Comparison of ENCODE assay signal across 8 mouse cellular contexts in genomic region chr12:85486766-85487069, GRCm38 (mm10). TPM values are rescaled to one million over a fixed set of nuclear protein-coding genes. Genes with fewer than 3 reads are reported as not detected.
A peak's percentile ranks its signal among the peaks of the same experiment; 100 is the strongest.
DNase-seq lines count a peak whose midpoint lies in the region; ATAC-seq and TF ChIP-seq lines count a peak whose summit lies in the region.

No protein-coding gene starts in this region.

- no peak for TF ChIP-seq RAD21 in CH12.LX (IDR thresholded peaks at IDR 0.05; ENCODE audit: low read depth, low read length)

- H3K36me3 ChIP-seq in CH12.LX (replicated peaks in 1 of 2; ENCODE audit: control insufficient read depth in 1 of 2, insufficient read depth in 1 of 2, low read length in 1 of 2), result no peaks in the 10 kb centered on the region
- no peaks in the 10 kb centered on the region for H3K36me3 ChIP-seq in embryonic facial prominence, embryonic 15.5 days
- H3K36me3 ChIP-seq in intestine, embryonic 16.5 days (ENCODE audit: control insufficient read depth, insufficient read depth, low read length), result no peaks in the 10 kb centered on the region
- no peaks in the 10 kb centered on the region for H3K36me3 ChIP-seq in stomach, embryonic 16.5 days (ENCODE audit: control insufficient read depth, insufficient read depth, low read length)

- H3K27me3 ChIP-seq in CH12.LX (replicated peaks), result peaks cover 22% of the 10 kb centered on the region
- H3K27me3 ChIP-seq in embryonic facial prominence, embryonic 15.5 days, result no peaks in the 10 kb centered on the region
- H3K27me3 ChIP-seq in intestine, embryonic 16.5 days (replicated peaks; ENCODE audit: control insufficient read depth, insufficient read depth, low read length), result no peaks in the 10 kb centered on the region
- H3K27me3 ChIP-seq in stomach, embryonic 16.5 days (ENCODE audit: control insufficient read depth, insufficient read depth, low read length), result no peaks in the 10 kb centered on the region

- no peaks in the 10 kb centered on the region for H3K9me3 ChIP-seq in CH12.LX (replicated peaks; ENCODE audit: low read length)
- no peaks in the 10 kb centered on the region for H3K9me3 ChIP-seq in embryonic facial prominence, embryonic 15.5 days (replicated peaks)
- H3K9me3 ChIP-seq in intestine, embryonic 16.5 days (ENCODE audit: control insufficient read depth, low read length), result no peaks in the 10 kb centered on the region
- H3K9me3 ChIP-seq in stomach, embryonic 16.5 days (replicated peaks; ENCODE audit: control insufficient read depth, low read length), result no peaks in the 10 kb centered on the region

- H3K4me2 ChIP-seq in CH12.LX (ENCODE audit: insufficient read depth, low read depth, poor library complexity, severe bottlenecking), result peak overlapping the region; percentile 90
- peak overlapping the region; percentile 83 for H3K4me2 ChIP-seq in embryonic facial prominence, embryonic 15.5 days (replicated peaks)
- peak overlapping the region; percentile 92 for H3K4me2 ChIP-seq in intestine, embryonic 16.5 days (ENCODE audit: low read depth, low read length)
- H3K4me2 ChIP-seq in stomach, embryonic 16.5 days (ENCODE audit: low read depth, low read length), result peak overlapping the region; percentile 90

- H3K4me3 ChIP-seq in CH12.LX (replicated peaks in 1 of 3; ENCODE audit: low read depth in 2 of 3, low read length in 2 of 3, poor library complexity in 1 of 3), result peak overlapping the region; percentile 71 to 79 (median 79)
- peak overlapping the region; percentile 66 for H3K4me3 ChIP-seq in embryonic facial prominence, embryonic 15.5 days (replicated peaks)
- peak overlapping the region; percentile 66 for H3K4me3 ChIP-seq in intestine, embryonic 16.5 days (ENCODE audit: low read length)
- H3K4me3 ChIP-seq in stomach, embryonic 16.5 days (replicated peaks; ENCODE audit: low read length), result peak overlapping the region; percentile 75

- no peaks in the 10 kb centered on the region for H3K79me2 ChIP-seq in CH12.LX (replicated peaks; ENCODE audit: control insufficient read depth, extremely low read depth, insufficient read depth, poor library complexity, severe bottlenecking)

- DNase-seq in cerebellum, postnatal 36 days, result peak; percentile 21 to 22
- DNase-seq in CH12.LX (ENCODE audit: extremely low read depth), result no peak
- peak; percentile 40 for DNase-seq in lung, postnatal 10 days
- no peak for DNase-seq in left cerebral cortex, adult 11 months (ENCODE audit: low spot score)

- in situ Hi-C loops in CH12.LX (cut with MboI; ENCODE audit: low pct_ligation_motif_present, low pct_unique_long_range_greater_than_20kb, low sequenced_read_pairs), result loop anchor here (5.0 to 25.0 kb wide), 3 partner anchors 112 to 324 kb away; partner anchors contain the start of genes Rps6kl1 and Tmed10

- peaks cover 3 to 39% of the 10 kb centered on the region in 2 experiments for H3K4me1 ChIP-seq in CH12.LX (ENCODE audit: control insufficient read depth in 1 of 2, insufficient read depth in 2 of 2)
- peaks cover 26% of the 10 kb centered on the region for H3K4me1 ChIP-seq in embryonic facial prominence, embryonic 15.5 days
- peaks cover 13% of the 10 kb centered on the region for H3K4me1 ChIP-seq in intestine, embryonic 16.5 days (ENCODE audit: control insufficient read depth, insufficient read depth, low read length)
- peaks cover 11% of the 10 kb centered on the region for H3K4me1 ChIP-seq in stomach, embryonic 16.5 days (ENCODE audit: control insufficient read depth, insufficient read depth, low read length)

- no peak for TF ChIP-seq POLR2A in CH12.LX (IDR thresholded peaks at IDR 0.05; ENCODE audit: low read depth, low read length)

- no peak for TF ChIP-seq CTCF in CH12.LX (conservative IDR thresholded peaks at IDR 0.05 in 1 of 2, IDR thresholded peaks at IDR 0.05 in 1 of 2; ENCODE audit: low read depth in 2 of 2, low read length in 2 of 2)

- no peak for TF ChIP-seq EP300 in CH12.LX (IDR thresholded peaks at IDR 0.05; ENCODE audit: low read length)

- no peak for ATAC-seq in cerebellum, adult (ENCODE audit: insufficient number of reproducible peaks, low FRiP score, low TSS enrichment)
- ATAC-seq in embryonic facial prominence, embryonic 15.5 days (ENCODE audit: insufficient number of reproducible peaks, low FRiP score, low TSS enrichment, low read depth), result no peak
- ATAC-seq in intestine, embryonic 16.5 days, result peak; percentile 17; the same call in 1 of the 2 replicates
- no peak for ATAC-seq in stomach, embryonic 16.5 days (ENCODE audit: insufficient read depth, low FRiP score)

- H3K27ac ChIP-seq in CH12.LX (ENCODE audit: insufficient read depth, low read depth), result no peak overlapping the region
- H3K27ac ChIP-seq in embryonic facial prominence, embryonic 15.5 days (replicated peaks), result peak overlapping the region; percentile 63; the same call in 1 of the 2 replicates
- peak overlapping the region; percentile 63 for H3K27ac ChIP-seq in intestine, embryonic 16.5 days (ENCODE audit: low read length)
- peak overlapping the region; percentile 67; the same call in 1 of the 2 replicates for H3K27ac ChIP-seq in stomach, embryonic 16.5 days (ENCODE audit: low read length)

- WGBS in embryonic facial prominence, embryonic 15.5 days, result under 1% methylated on average over 20 of the region's 20 CpGs
- under 1% methylated on average over 20 of the region's 20 CpGs for WGBS in intestine, embryonic 16.5 days
- WGBS in stomach, embryonic 16.5 days, result under 1% methylated on average over 20 of the region's 20 CpGs

- peak overlapping the region; percentile 36; the same call in 1 of the 2 replicates for H3K9ac ChIP-seq in CH12.LX (ENCODE audit: insufficient read depth, low read depth)
- H3K9ac ChIP-seq in embryonic facial prominence, embryonic 15.5 days, result peak overlapping the region; percentile 48; the same call in 1 of the 2 replicates
- H3K9ac ChIP-seq in intestine, embryonic 16.5 days (ENCODE audit: low read depth, low read length), result peak overlapping the region; percentile 77
- H3K9ac ChIP-seq in stomach, embryonic 16.5 days (ENCODE audit: low read length), result peak overlapping the region; percentile 80

- dilution Hi-C loops in CH12.LX (cut with MboI; ENCODE audit: extremely low pct_ligation_motif_present, extremely low pct_unique_long_range_greater_than_20kb, low sequenced_read_pairs), result no loop called here

TF ChIP-seq in CH12.LX, 34 proteins besides CTCF, POLR2A, EP300 and RAD21:
- TF ChIP-seq SIN3A (IDR thresholded peaks at IDR 0.05; ENCODE audit: low read length), result no peak
- TF ChIP-seq MXI1 (IDR thresholded peaks at IDR 0.05; ENCODE audit: low read depth, low read length), result peak; percentile 51
- no peak for TF ChIP-seq JUN (IDR thresholded peaks at IDR 0.05; ENCODE audit: insufficient read depth, low read depth, low read length)
- no peak for TF ChIP-seq GABPA (IDR thresholded peaks at IDR 0.05; ENCODE audit: insufficient replicate concordance, low read depth, low read length)
- TF ChIP-seq USF2 (conservative IDR thresholded peaks at IDR 0.05; ENCODE audit: low read depth, low read length), result no peak
- TF ChIP-seq TCF12 (IDR thresholded peaks at IDR 0.05; ENCODE audit: low read depth, low read length), result no peak

RNA-seq across cellular contexts. Expression of gene Fos, which starts 13.0 kb away (rescaled TPM):
- total RNA-seq in CH12.LX (2012; rRNA removed) (0.17 and 0.21 TPM in 2 replicates), CH12.LX (2014; rRNA removed) (0.20 and 0.76 TPM in 2 replicates)
- polyA plus RNA-seq in CH12.LX (2012; ENCODE audit: insufficient read length, low read depth), result 0.11 and 0.26 TPM in 2 replicates
- 22.7 and 23.9 TPM in 2 replicates for polyA plus RNA-seq in embryonic facial prominence, embryonic 15.5 days (2015; fragmentation: Nextera tagmentation; extraction: Ambion mirVana)
- 6.4 and 6.6 TPM in 2 replicates for polyA plus RNA-seq in intestine, embryonic 16.5 days (2015; fragmentation: Nextera tagmentation; extraction: Ambion mirVana)
- polyA plus RNA-seq in stomach, embryonic 16.5 days (2015; fragmentation: Nextera tagmentation; extraction: Ambion mirVana), result 16.1 and 21.1 TPM in 2 replicates

Comparison
In these comparisons a context has a peak if more than half of its experiments do, and no peak if none do; other contexts are left out.
1. DNase-seq: peak in cerebellum, postnatal 36 days (2 of 2) and lung, postnatal 10 days (single experiment); none in CH12.LX (single experiment) and left cerebral cortex, adult 11 months (single experiment).
2. Peak in every context shown above with its lines, with median percentiles within 50 percentile points of each other: H3K4me2 ChIP-seq, H3K4me3 ChIP-seq and H3K9ac ChIP-seq.